Mouse (Mus musculus): ENCODE data around the gene Entpd1. TPM values are rescaled to one million over a fixed set of nuclear protein-coding genes. Genes with fewer than 3 reads are reported as not detected.
A peak's percentile ranks its signal among the peaks of the same experiment; 100 is the strongest.

The Entpd1 gene
- total RNA-seq, 4 experiments from 2014 or later, result 5.8 to 9.9 (median 8.2) TPM

DNA sequence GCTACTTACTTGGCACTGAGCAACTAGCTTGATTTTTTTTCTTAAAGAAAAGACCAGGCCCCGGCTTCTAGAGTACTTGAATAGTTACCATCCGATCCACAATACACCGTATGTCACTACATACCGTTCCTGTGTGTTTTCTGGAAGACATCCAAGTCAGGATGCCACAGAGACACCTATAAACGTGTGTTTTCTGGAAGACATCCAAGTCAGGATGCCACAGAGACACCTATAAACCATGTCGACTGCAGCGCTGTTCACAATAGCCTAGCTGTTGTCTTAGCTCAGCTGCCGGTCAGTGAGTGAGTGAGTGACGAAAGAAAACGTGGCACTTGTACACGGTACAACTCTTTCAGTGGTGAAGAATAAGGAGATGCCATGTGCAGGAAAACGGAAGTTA is 13.8 kb downstream of the Entpd1 start:
- no peak for DNase-seq (ENCODE audit: low spot score in 2 of 2)

DNA sequence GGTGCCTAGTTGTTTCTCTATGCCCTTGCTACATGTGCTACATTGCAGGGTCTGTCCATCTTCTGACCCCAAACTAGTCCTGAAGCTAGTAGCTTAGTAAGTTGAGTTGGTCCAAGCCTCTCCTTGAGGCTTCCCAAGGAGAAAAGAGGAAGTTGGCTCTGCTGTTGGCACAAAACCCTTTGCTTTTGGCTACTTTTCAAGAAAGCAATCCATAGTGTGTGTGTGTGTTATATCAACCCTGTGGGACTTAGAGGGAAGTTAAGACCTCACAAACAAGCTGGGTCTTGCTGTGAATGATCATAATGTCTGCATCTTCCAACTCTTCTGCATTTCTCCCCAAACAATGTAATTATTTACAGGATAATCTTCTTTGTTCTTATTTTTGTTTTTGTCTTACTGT is 16.8 kb downstream of the Entpd1 start:
- DNase-seq (ENCODE audit: low spot score in 2 of 2), result no peak

DNA sequence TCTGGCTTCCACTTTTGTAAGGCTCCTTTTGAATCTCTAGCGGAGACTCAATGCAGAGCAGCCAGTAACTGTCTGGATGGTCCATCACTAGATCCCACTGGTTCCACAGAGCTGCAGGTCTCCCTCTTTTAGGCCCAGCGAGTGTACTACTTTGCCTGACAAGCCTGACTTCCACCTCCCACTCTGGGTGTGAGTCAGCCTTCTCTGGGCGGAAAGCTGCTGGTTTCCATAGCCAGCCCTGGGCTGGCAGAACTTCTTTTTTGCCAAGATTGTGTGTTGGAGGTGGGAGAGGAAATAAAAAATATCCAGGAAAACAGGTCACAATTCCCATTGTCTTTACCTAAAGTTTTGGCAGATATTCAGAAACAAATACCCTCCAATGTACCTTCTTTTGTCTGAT is 17.9 kb downstream of the Entpd1 start:
- DNase-seq (ENCODE audit: low spot score in 2 of 2), result no peak

DNA sequence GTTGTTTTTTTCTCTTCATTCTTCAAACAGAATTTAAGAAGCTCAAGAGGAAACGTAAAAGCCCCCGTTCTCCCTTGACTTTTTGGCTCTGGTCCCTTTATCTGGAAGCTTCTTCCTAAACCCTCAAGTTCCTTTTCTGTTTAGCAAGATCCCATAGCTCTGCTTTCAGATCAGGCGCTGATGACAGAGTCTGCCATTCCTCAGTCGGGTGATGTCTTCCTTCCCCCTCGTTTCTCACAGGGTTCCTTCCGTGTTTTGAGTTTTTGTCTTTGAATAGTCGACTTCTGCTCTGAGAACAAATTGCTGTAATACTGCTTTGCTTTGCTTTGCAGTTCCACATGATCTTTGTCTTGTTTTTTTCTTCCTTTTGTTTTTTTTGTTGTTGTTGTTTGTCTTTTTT is 18.4 kb downstream of the Entpd1 start:
- DNase-seq (ENCODE audit: low spot score in 2 of 2), result no peak

DNA sequence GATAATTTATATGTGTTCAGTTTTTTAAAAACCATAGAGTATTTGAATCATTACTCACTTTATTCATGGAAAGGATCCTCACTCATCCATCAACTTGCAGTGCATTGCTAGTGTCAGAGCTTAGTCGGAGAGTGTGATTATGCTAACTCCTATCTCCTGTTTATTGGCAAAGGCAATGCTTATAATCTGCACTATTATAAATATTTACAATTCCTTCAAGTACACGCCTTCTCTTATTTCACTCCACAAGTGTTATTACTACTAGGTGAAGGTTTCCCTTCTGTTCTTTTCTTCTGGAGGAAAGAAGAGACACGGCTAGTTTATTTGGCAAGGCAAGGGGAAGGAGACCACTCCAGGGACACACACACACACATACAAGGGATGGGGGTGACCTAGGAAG is 20.0 kb downstream of the Entpd1 start:
- DNase-seq (ENCODE audit: low spot score in 2 of 2), result no peak

DNA sequence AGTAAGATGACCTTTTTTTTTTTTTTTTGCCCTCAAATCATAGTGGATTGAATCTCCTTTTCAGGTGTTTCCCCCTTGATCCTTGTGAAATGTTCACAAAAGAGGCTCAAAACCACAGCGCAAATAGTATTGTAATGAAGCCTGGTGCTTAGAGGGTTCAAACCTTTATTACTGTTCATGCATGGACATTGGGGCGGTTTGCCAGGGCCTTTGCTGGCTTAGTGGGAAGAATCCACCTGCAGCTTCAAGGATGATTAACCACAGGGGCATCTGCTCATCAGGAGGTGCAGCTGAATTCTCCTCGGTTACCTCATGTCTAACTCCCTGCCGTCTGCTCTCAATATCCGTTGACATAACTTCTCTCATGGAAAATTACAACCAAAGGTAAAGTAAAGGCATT is 20.5 kb downstream of the Entpd1 start:
- DNase-seq (ENCODE audit: low spot score in 2 of 2), result no peak

DNA sequence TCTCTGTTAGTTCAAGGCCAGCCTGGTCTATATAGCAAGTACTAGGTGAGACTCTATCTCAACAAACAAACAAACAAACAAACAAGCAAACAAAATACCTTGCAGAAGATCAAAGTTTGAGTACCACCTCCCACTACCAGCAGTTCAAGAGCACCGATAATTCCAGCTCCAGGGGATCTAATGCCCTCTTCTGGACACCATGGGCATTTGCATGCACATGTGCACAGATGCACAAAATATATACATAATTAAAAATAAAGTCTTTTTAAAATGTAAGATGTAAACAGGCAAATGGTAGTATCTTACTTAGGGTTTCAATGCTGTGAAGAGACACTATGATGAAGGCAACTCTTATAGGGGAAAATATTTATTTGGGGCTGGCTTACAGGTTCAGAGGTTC is 21.0 kb downstream of the Entpd1 start:
- DNase-seq (ENCODE audit: low spot score in 2 of 2), result no peak

DNA sequence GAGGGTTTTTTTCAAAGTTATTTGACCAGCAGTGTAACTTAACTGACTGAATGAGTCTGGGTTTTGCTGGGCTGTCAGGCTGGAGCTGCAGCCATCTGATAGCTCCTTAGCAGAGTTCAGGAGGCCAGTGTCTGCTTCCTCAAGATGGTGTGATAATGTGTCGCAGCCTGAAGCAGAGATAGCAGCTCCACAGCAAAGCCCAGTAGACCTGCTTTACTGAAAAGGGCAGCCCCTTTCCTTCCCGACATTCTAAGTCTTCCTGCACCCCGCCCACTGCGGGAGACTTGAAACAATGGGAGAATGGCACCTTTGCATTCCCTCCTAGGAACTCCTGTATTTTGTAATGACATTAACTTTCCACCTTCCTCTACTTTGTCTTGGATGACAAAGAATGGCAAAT is 24.9 kb downstream of the Entpd1 start:
- DNase-seq (ENCODE audit: low spot score in 2 of 2), result no peak

DNA sequence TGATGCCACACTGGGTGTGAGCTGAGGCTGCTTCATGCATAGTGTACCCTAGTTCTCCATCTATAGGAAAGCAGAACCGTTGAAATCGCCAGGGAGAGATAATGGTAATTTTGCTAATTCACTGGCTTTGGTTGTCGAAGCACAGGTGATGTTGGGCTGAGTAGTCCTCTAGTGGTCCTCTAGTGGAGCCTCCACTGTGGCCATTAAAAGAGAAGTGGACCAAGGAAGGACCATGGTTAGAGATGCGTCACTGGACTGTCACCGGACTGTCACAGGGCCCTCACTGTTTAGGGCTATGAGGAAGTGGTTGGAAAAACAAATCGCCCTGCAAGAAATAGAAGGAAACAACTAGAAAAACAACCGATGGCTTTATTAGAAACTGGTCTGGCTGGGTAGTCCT is 25.4 kb downstream of the Entpd1 start:
- DNase-seq (ENCODE audit: low spot score in 2 of 2), result no peak

DNA sequence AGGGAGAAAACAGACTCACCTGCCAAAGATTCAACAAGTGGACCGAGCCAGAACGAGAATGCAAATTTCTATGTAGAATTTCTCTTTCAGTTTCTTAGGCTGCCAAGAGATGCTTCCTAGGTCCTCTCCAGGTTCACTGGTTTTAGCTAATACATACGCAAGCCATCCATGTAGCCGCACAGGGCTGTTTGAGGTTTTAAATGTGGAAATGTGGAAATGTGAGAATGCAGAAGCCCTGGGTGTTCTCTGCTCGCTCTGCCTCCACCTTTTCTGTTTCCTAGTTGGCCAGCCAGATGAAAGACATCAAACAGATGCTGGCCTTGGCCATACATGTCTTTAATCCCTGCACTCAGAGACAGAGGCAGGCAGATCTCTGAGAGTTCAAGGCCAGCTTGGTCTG is 26.4 kb downstream of the Entpd1 start:
- no peak for DNase-seq (ENCODE audit: low spot score in 2 of 2)

DNA sequence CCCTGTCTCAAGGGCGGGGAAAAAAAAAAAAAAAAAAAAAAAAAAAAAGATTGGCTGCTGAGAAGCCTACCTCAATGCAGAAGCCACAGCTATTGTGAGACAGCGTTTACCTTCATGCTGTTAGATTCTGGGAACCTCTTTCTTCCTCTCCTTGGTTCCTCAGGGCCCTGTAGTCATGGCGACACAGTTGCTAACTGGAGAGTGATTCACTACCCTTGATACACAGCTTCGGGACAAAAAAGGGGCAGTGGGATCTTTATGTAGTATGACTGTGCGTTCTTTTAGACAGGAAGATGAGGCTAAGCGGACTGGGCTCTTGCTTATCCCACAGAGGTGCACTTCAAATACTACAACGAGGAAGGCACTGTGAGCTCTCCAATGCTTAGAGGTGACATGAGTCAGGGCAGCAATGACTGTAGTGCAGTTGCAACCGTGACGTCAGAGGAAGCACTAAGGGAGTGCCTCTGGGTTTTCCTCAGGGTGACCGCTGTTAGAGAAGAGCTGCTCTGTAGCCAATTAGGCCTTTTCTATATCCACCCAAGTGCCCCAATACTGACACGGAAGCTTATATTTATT is 27.7 kb downstream of the Entpd1 start:
- no peak for DNase-seq (ENCODE audit: low spot score in 2 of 2)

DNA sequence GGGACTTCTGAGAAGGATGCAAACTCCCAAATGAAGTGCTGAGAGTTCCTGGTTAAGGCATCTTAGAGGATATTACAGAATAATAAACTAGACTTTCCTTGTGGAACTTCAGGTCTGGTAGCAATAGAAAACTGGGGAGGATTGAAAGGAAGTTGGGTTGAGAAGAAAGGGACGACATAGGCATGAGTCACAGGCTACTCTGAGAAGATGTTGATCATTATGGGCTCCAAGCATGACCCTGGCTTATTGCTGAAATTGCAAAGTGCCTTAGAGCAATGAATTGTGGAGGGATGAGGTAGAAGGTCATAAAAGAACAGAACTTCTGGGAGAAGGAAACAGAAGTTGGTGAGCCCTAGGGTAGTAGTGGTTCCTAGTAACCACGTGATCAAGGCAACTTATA is 28.6 kb downstream of the Entpd1 start:
- DNase-seq (ENCODE audit: low spot score in 2 of 2), result no peak

DNA sequence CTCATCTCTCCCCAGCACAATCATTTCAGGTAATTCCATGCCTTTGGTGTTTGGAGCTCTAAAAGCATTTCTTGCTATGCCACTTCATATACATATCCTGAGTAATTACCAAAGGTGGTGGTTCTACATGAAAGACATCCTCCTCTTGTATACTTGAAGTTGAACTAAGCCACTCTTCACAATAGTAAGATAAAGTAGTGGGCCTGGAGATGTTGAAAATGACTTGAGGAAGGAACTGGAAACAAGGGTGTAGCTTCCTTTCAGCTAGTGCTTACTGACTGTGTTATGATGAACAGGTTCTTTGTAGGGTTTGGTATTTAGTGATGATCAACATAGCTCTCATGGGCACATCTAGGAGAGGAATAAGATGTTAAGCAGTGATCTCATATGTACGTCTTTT is 31.7 kb downstream of the Entpd1 start:
- no peak for DNase-seq (ENCODE audit: low spot score in 2 of 2)

DNA sequence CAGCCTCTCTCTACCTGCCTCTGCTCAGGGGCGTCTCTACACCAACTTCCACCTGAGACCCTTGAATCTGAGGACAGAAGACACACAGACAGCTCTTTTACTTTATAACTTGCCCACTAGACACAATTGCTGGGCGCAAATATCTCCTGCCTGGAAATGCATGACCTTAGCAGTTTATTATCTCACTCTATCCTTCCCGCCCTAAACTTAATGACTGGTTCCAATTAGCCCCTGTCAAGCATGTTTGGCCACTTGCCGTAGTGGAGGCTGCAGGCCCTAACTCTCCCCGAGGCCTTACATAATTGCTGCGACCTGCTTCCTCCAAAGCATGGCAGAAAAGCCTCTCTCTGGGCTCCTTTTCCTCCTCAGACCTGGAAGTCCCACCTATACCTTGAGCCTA is 34.2 kb downstream of the Entpd1 start:
- no peak for DNase-seq (ENCODE audit: low spot score in 2 of 2)

DNA sequence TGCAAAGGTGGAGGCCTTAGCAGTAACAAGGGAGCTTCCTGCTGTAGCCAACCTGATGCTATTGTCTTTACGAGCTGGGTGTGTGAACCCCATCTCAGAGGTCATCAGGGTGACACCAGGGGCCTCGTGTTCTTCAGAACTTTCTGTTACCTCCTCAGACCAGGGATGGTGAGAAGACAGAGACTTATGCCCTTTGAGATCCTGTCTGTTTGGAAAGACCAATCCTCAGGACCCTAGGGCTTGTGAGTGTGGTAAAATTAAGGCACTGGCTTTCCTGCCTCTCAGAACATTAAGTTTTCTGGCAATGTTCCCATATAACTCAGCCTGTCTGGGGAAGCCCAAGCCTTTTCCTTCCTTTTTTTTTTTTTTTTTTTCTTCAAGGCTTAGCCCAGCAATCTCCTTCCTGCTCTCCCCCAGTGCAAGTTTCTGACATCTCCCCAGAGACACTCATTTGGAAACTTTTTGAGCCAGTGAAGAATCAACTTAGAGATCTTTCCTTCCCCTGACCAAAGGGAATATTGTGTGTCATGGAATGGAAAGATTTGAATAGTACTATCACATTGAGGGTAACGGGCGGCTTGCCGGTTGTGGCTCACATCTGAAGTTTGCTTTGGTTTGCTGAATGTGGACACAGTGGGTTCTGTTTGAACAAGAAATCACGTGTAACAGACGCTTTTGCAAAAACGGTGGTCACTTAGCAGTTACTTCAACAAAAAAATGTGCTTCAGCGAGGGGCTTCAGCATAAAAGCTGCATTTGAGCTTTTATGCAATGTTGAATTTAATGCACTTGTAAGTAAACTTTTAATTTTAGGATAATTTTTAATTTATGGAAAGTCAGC is 35.4 kb downstream of the Entpd1 start:
- DNase-seq (ENCODE audit: low spot score in 2 of 2), result peak in 1 of 2 experiments; percentile 25

DNA sequence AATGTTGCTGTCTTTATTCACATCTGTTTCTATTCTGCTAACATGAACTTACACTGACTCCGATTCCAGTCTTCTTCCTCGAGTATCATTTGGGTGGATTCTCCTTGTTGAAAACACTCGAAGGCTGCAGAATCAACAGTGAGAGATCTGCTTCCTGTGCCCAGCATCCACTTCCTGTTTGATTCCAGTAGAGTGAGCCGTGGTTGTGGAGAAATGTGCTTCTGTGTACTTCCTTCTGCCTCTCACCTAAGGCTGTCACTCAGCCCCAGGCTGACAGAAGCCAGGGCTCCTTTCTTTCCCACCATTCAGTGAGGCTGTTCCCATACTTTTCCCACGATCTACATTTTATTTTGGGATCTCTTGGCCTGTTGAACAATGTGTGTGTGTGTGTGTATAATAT is 37.9 kb downstream of the Entpd1 start:
- no peak for DNase-seq (ENCODE audit: low spot score in 2 of 2)

DNA sequence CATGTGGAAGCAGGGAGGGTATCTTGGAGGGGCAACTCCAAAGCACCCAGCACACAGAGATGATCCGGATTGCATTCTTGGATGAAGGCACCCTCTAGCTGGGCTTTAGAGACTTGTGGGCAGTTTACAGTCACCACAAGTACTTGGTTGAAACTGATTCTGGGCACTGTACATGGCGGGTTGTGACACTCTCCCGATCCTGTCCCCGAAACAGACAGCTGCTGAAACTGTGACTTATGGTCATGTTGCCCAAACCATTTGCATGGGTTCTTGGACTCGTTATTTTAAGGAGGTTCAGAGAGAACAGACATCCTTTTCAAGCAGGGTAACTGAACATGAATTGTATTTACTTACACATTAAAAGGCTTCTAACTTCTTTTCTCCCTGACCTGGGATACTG is 44.0 kb downstream of the Entpd1 start:
- no peak for DNase-seq (ENCODE audit: low spot score in 2 of 2)

DNA sequence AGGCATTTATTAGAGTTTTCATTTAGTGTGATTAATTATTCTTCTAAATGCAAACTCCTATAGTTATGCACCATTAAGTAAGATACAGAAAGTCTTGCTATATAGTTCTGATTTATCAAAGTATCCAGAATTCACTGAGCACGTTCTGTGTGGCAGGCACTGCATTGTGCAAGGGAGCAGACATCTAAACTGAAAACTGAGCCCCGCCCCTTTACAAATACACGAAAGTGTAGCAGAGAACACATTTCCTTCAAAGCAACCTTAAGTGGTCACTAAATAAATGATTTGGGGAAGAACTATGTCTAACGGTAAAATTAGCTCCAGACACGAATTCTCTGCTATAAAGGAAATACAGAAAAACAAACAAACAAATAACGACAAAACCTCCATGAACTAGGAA is 46.1 kb downstream of the Entpd1 start:
- DNase-seq (ENCODE audit: low spot score in 2 of 2), result no peak

DNA sequence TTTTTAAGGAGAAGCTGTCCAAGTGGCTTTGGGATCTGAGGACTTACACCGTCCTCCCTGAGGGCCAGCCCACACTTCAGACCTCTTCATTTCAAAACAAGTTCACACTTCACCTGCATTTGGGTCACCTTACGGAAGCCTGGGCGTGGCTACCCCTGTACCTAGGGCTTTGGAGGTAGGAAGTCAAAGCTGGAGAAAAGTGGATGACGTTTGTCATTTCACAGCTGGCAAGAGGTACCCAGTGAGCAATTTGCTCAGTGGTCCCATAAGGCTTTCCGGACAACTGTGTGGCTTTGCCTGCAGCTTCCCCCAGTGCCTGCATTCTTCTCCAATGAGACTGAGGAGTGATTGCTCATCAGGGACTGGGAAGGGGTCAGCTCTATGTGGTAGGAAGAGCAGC is 46.8 kb downstream of the Entpd1 start:
- no peak for DNase-seq (ENCODE audit: low spot score in 2 of 2)

DNA sequence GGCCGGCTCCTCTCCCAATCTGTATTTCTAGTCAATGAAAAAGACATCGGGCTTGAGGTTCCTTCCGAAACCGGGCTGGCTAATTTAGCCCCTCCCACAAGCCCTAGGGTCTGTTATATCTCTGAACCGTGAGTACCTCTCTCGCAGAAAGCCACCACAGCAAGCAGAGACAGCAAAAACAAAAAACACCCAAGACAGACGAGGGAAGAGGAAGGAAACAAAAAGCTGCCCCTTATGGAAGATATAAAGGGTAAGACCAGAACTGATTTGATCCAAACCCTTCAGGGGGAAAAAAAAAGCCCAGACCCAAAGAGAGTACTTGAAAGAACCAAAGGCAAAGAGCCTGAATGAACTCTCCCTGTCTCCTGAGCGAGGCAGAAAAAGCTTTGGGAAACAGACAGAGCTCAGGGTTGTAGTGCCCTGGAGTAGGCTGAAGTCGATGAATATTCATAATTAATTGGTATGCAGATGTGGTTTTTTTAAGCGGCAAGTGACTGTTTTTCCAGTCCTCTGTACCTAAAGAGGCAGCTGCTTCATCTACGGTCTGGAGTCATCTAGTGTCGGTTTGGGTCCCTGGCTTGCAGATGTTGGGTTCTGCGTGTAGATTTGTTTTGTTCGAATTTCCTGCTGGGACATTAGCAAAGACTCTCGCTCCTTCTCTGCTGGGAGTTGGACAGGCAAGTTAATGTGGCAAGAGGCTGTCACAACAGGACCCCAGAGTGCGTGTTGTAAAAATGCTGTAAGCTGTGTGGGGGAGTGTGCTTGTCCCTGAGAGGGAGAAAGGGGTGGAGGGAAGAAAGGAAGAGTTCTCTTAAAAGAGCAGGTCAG is 47.7 kb downstream of the Entpd1 start:
- no peak for DNase-seq (ENCODE audit: low spot score in 2 of 2)

DNA sequence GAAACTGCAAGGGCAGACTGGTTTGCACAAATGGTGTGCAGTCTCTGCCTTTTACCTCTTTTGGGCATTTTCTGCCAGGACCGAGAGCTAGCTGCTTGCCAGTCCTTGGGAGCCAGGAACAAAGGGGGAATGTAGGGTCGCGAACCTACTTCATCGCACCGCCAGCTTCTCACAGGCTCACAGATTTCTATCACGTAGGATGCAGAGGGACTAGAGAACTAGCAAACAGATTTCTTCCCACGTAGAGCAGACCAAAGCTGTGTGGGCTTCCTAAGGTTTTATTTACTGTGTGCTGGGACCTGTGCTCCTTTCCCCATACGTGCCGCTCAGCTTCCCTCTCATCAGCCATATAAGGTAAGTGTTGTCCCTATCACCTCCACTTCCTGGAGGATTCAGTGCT is 48.3 kb downstream of the Entpd1 start:
- no peak for DNase-seq (ENCODE audit: low spot score in 2 of 2)

DNA sequence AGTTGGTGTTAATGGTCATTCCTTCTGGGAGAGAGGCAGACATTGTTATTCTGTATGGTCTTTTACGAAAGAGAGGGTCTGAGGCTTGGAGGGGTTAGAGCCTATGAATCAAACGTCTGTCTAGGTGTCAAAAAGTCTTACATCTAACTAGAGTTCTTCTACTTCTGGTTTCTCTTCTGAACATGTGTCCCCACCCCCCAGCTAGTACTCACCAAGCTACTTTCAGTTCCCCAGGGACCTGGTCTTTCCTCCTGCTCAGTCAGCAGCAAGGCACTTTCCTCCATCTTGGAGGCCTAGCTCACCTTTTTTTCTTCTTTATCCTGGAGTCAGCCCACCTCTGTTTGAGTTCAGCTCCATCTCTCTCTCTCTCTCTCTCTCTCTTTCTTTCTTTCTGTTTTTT is 48.9 kb downstream of the Entpd1 start:
- DNase-seq (ENCODE audit: low spot score in 2 of 2), result no peak

DNA sequence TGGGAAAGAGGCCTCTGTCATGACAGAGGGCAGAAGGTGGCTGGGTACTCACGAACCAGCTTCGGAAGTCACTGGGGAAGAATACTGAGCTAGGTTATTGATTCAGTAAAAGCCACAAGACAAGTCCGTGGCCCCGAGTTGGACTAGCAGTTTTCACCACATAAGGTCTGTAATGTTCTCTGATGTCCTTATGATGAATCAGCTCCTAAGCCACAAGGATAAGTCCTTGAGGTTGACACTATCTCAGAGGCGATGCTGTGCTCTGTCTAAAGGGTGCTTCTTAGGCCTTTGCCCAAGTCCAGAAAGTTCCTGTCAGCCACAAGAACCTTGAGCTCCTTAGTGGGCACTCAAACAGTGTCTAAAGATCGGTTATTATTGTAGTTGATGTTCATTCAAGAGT is 49.7 kb downstream of the Entpd1 start:
- no peak for DNase-seq (ENCODE audit: low spot score in 2 of 2)
